Mouse (Mus musculus): ENCODE measurements around the gene Gabra5. TPM values are rescaled to one million over a fixed set of nuclear protein-coding genes. Genes with fewer than 3 reads are reported as not detected.

Gabra5 gene
- total RNA-seq, 2 experiments from 2014 or later, result 40.3 to 50.8 TPM

DNA sequence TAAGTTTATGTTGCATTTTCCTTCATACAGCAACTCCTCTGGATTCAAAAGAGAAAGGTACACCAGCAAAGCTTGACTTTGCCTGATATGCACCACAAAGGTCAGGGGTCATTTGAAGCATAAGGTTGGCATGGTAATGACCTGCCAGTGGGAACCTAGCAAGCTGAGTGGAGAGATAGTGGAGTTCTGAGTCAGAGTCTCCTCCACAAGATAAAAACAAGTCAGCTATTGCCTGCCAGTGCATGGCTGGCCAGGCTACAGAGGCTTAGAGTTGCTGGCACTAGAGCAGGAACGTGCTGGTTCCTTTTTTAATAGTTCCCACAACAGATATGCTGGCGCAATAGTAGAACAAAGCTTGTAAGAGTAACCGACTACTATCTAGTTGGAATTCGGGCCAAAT is 116.3 kb downstream of the Gabra5 start:
- intact Hi-C loops (cut with DNase I), result no loop called here
- no peak for DNase-seq (ENCODE audit: low spot score in 2 of 2)

DNA sequence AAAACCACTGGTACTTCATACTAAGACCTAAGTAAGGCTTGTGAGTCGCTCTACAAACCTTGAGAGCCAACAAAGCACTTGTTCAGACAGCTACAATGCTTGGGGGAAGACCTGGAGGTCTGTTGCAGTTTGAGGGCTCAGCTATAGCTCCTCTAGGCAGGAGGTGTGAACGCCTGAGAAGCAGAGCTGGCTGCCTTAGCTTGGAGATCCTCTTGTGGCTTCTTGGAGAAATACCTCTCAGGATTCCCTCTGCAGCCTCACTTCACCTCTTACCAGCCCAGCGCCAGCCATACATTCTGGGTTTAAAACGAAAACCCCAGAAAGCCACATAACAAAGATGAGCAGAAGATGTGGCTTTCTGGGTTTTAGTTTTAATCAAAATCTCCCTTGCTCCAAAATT is 119.8 kb downstream of the Gabra5 start:
- peak; percentile 21 to 73 for DNase-seq (ENCODE audit: low spot score in 2 of 2)
- intact Hi-C loops (cut with DNase I), result no loop called here

DNA sequence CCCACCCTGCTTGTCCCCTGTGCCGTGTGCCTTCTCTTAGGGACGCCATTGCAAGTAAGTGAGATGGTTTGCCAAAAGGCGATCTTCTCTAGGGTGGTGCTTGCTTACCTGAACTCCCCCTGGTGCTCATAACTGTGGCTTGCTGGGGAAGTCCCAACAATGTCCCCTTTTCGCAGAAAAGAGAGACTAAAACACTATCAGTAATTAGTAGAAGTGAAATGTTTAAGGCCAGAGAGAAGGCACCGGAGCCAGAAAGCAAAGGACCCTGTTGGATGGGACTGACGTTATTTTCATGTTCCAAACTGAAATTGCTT is 122.6 kb downstream of the Gabra5 start:
- no peak for DNase-seq (ENCODE audit: low spot score in 2 of 2)
- intact Hi-C loops (cut with DNase I), result loop anchor here (2.0 to 10.0 kb wide), 3 partner anchors 85 to 1094 kb away; no protein-coding TSS in a partner anchor

DNA sequence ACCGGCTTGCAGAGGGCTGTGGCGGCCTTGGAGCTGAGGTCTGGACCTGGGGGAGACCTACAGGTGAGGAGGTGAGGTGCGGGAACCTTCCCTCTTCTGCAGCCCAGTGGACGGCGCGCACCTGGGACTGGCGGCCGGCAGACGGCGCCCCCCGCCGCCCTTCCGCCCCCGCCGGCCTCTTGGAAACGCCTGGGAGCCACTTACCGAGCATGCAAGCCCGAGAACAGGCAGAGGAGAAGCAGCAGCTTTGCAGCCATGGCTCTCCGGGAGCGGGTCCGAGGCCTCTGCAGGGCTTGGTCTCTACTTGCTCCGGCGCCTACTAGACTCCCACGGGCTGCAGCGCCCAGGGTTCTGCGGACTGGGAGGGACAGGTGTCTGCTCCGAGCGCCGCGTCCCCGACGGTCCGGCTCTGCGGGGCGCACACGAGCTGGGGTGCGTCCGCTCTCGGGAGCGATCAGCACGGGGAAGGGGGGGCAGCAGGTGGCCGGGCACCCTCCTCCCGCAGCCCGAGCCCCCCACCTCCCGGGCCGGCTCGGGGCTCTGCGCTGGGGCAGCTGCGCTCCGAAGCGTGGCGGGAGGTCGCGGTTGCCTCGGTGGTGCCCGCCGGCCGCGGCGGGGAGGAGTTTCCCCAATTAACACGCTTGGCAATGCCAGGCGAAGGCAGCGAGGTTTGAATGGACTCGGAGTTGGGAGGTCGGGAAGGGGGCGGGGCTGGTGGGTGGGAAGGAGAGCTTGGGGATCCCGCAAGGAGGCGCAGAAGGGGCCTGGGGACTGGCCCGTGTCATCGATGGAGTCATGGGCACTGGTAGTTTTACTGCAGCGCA is 123.1 kb downstream of the Gabra5 start, which contains the start of gene Gabrg3:
TSS of gene Gabrg3 (minus strand) at position 672 of the 824 bp plus-strand sequence.
- intact Hi-C loops (cut with DNase I), result loop anchor here (1.0 to 10.0 kb wide), 4 partner anchors 86 to 1094 kb away; no protein-coding TSS in a partner anchor

DNA sequence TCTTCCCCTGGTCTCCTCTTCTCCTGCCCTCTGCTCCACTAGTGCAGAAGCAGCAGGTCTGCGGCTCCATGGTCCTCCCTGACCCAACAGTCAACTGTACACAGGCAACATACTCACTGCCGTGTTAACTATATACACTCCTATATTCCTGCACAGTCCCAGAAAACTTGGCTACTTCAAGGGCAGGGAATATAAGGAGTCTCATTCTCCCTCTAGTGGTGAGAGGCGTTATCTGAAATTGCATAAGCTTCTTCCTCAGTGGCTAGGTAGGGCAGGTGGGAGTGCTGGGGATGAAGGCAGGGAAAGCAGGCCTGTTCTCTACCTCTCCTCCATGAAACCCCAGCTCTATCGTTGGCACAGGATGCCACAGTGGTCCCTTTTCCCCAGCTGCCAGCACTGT is 125.7 kb downstream of the Gabra5 start:
- intact Hi-C loops (cut with DNase I), result loop anchor here (10.0 kb wide), 1 partner anchor 219 kb away; no protein-coding TSS in a partner anchor
- peak; percentile 71 to 86 for DNase-seq (ENCODE audit: low spot score in 2 of 2)

More for the DNA sequence above, 123.1 kb downstream of the Gabra5 start, which contains the start of gene Gabrg3:
- DNase-seq (ENCODE audit: low spot score in 2 of 2), result peak; percentile 45 to 47

DNA sequence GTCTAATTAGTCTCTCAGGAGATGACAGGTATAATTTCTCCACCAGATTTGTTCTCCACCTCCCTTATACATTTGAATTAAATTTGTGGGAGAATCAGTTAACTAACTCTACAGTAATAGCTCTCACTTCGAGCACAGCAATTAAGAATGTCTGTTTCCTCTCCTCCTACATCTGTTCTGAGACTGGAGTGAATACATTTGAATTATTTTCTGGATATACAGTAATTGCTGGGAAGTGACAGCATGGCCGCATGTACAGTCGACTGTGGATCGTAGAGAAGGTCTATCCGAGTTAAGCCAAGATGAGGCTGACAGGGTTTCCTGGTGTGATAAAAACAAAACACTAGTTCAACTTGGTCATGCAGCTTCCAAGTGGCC is 143.9 kb downstream of the Gabra5 start:
- DNase-seq (ENCODE audit: low spot score in 2 of 2), result peak in 1 of 2 experiments; percentile 35

DNA sequence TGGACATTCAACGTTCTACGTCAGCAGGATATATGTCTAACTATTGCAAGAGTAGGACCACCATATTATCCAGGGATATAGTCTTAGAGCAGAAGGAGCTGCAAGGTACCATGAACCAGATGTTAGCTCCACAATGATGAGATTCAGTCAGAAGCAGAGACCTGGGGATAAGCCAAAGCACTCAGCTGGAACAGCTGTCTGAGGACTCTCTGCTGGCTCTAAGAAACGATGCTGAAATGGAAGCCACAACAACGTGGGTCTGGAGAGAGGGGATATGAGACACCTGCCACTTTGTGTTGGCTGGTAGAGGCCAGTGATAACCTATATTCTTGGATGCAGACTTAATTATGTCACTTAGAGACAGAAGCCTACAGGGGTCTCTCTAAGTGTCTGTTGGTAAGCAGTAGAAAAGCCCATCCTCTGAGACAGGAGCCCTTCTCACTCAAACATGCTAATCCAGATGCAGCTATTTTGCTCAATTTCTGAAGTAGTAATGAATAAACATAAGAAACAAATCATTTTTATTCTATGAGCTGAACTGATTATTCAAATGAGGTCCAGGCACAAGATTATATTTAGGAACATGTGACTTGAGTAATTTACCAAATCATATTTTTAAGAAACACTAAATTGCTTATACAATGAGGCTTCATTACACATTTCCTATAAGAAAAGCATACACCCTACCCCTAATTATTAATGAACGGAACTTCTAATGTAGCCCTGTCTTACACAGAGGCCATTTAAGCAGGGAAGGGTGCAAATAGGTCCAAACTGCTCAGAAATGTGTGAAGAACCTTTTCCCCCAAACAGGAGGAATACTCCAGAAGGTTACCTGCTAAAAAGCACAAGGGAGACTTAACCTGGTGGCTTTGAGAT is 144.5 kb downstream of the Gabra5 start:
- intact Hi-C loops (cut with DNase I), result no loop called here
- no peak for DNase-seq (ENCODE audit: low spot score in 2 of 2)

More for the DNA sequence above, 143.9 kb downstream of the Gabra5 start:
- intact Hi-C loops (cut with DNase I), result no loop called here

DNA sequence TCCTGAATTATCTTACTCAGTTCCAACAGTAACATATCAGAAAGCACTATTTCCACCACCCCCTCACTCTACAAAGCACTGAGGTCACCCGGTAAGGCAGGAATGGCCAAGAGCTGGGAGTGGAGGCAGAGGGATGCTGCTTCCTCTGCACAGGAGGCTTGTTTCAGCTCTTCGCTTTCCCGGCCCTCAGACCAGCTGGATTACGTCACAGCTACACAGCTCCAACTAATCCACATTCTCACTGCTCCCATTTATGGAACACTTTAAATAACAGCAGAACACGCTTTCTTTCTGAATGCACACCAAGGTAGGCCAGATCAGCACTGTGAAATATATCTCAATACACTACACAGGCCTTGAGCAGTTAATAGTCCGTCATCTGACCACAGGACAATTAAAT is 146.0 kb downstream of the Gabra5 start:
- DNase-seq (ENCODE audit: low spot score in 2 of 2), result peak in 1 of 2 experiments; percentile 73
- intact Hi-C loops (cut with DNase I), result no loop called here

DNA sequence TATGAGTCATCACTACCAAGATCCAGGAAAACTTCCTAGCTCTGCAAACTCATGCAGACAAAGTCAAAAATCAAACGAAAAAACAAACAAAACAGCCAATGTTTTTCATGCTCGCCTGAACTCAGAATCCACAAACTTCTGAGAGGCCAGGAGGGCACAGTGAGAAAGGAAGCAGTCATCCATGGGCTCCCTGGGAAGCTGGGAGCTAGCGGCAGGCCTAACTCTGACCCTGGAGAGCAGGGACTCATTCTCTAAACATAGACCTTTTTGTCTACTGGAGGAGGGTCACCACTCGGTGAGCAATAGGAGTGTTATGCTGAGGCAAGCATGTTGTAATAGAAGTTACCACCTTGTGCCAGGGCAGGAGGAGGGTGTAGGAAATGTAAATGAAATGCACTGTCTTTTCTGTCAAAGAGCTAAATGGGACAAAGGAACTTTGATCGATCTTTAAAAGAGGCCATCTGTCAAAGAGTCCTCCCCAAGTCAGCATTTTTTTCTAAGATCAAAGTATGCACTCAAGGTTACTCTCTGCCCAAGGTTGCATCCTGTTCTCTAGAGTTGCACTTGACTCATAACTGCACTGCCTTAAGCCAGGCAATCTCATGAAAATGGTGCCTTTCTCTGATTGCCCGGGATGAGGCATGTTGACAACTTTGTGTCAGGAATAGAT is 151.9 kb downstream of the Gabra5 start:
- intact Hi-C loops (cut with DNase I), result loop anchor here (1.0 kb wide), 1 partner anchor 114 kb away; no protein-coding TSS in a partner anchor

More for the DNA sequence above, 151.9 kb downstream of the Gabra5 start:
- DNase-seq (ENCODE audit: low spot score in 2 of 2), result peak in 1 of 2 experiments; percentile 29

Other genes with a start within 250 kb of the Gabra5 start
- gene Gabrg3, start 122.9 kb downstream of the Gabra5 start, total RNA-seq (2021), result 10 to 100 TPM; 20.8 to 27.9 TPM
- gene Gabrb3, start 90.4 kb downstream of the Gabra5 start, total RNA-seq (2021), result 100 to 1,000 TPM; 230 to 231 TPM

Measured in left cerebral cortex, postnatal 25 days (tissue).